Mouse (Mus musculus): ENCODE results near the gene Ltbp1. TPM values are rescaled to one million over a fixed set of nuclear protein-coding genes. Genes with fewer than 3 reads are reported as not detected.
A peak's percentile ranks its signal among the peaks of the same experiment; 100 is the strongest.

Gene Ltbp1
- polyA plus RNA-seq, 1 experiment from 2014 or later: 48.0 TPM

- Histone ChIP-seq H3K27me3 (no peaks in the 10 kb centered on the region), H3K36me3 (no peaks in the 10 kb centered on the region), H3K9ac (no peak overlapping the region), H3K4me2 (replicated peaks) (no peak overlapping the region), H3K4me1 (0 out of 2 replicates have a peak, but pooled peaks cover 3% of the 10 kb centered on the region), H3K9me3 (replicated peaks) (no peaks in the 10 kb centered on the region), H3K27ac (replicated peaks) (0 out of 2 replicates have a peak overlapping the region, but pooled peaks have one; percentile 11), H3K4me3 (replicated peaks) (no peak overlapping the region)
- no peak for ATAC-seq (ENCODE audit: insufficient number of reproducible peaks, low FRiP score, low TSS enrichment, low read depth)
- 55% methylated on average over 1 of the region's 1 CpGs for WGBS
Observed at GRCm38 (mm10) chr17:75304807-75305420, 299.5 kb downstream of the Ltbp1 start.

DNA sequence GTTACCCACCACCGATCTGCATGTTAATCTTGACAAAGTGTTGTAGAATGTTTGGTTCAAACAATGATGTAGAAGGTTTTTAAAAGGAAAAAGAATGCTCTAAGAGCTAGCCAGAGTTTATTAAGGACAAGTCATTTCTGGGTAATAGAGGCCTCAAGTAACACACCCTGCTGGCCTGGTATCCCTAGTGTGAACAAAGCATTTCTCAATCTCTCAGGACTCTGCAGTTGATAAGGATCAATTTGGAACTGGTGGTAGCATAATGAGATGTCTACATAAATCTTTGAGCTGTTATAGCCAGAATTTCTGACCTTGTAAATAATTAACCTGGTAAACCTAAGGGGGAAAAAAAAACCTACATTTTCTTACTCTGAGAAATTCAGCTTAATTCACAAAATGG is 300.3 kb downstream of the Ltbp1 start:
- Histone ChIP-seq H3K4me3 (replicated peaks) (no peak overlapping the region), H3K27ac (replicated peaks) (0 out of 2 replicates have a peak overlapping the region, but pooled peaks have one; percentile 11), H3K27me3 (no peaks in the 10 kb centered on the region), H3K9ac (no peak overlapping the region), H3K4me2 (replicated peaks) (no peak overlapping the region), H3K9me3 (replicated peaks) (no peaks in the 10 kb centered on the region), H3K4me1 (0 out of 2 replicates have a peak, but pooled peaks cover 3% of the 10 kb centered on the region), H3K36me3 (no peaks in the 10 kb centered on the region)
- ATAC-seq (ENCODE audit: insufficient number of reproducible peaks, low FRiP score, low TSS enrichment, low read depth): no peak
- WGBS: 76% methylated on average over 1 of the region's 1 CpGs

- peak overlapping the region; percentile 40; the same call in 1 of the 2 replicates for H3K27ac ChIP-seq (replicated peaks)
- ATAC-seq (ENCODE audit: insufficient number of reproducible peaks, low FRiP score, low TSS enrichment, low read depth): peak; percentile 69
- H3K4me2 ChIP-seq (replicated peaks): no peak overlapping the region
- no peaks in the 10 kb centered on the region for H3K27me3 ChIP-seq
- no peak overlapping the region for H3K4me3 ChIP-seq (replicated peaks)
- WGBS: 48% methylated on average over 18 of the region's 18 CpGs
- 0 out of 2 replicates have a peak, but pooled peaks cover 3% of the 10 kb centered on the region for H3K4me1 ChIP-seq
- no peaks in the 10 kb centered on the region for H3K36me3 ChIP-seq
- H3K9ac ChIP-seq: no peak overlapping the region
- H3K9me3 ChIP-seq (replicated peaks): no peaks in the 10 kb centered on the region
Observed at GRCm38 (mm10) chr17:75307070-75308011, 302.0 kb downstream of the Ltbp1 start.

GRCm38 (mm10) chr17:75317106-75317505 is 311.7 kb downstream of the Ltbp1 start:
- Histone ChIP-seq H3K9me3 (replicated peaks) (no peaks in the 10 kb centered on the region), H3K4me2 (replicated peaks) (no peak overlapping the region), H3K27ac (replicated peaks) (no peak overlapping the region; the same call in 1 of the 2 replicates), H3K9ac (no peak overlapping the region), H3K4me1 (no peaks in the 10 kb centered on the region; the same call in 1 of the 2 replicates), H3K4me3 (replicated peaks) (no peak overlapping the region), H3K27me3 (no peaks in the 10 kb centered on the region), H3K36me3 (peaks cover 5% of the 10 kb centered on the region; the same call in 1 of the 2 replicates)
- 54% methylated on average over 4 of the region's 4 CpGs for WGBS
- ATAC-seq (ENCODE audit: insufficient number of reproducible peaks, low FRiP score, low TSS enrichment, low read depth): no peak

GRCm38 (mm10) chr17:75323229-75323628 is 317.9 kb downstream of the Ltbp1 start:
- peak overlapping the region; percentile 86 for H3K27ac ChIP-seq (replicated peaks)
- H3K4me3 ChIP-seq (replicated peaks): no peak overlapping the region
- H3K36me3 ChIP-seq: no peaks in the 10 kb centered on the region
- 78% methylated on average over 5 of the region's 5 CpGs for WGBS
- H3K4me2 ChIP-seq (replicated peaks): no peak overlapping the region
- no peak overlapping the region for H3K9ac ChIP-seq
- no peaks in the 10 kb centered on the region for H3K9me3 ChIP-seq (replicated peaks)
- no peaks in the 10 kb centered on the region for H3K27me3 ChIP-seq
- H3K4me1 ChIP-seq: peaks cover 10% of the 10 kb centered on the region; the same call in 1 of the 2 replicates
- no peak for ATAC-seq (ENCODE audit: insufficient number of reproducible peaks, low FRiP score, low TSS enrichment, low read depth)

GRCm38 (mm10) chr17:75323766-75324165 is 318.4 kb downstream of the Ltbp1 start:
- no peak for ATAC-seq (ENCODE audit: insufficient number of reproducible peaks, low FRiP score, low TSS enrichment, low read depth)

GRCm38 (mm10) chr17:75328102-75328639 is 322.8 kb downstream of the Ltbp1 start:
- no peak overlapping the region for H3K4me2 ChIP-seq (replicated peaks)
- 0 out of 2 replicates have a peak, but pooled peaks cover 3% of the 10 kb centered on the region for H3K36me3 ChIP-seq
- WGBS: 44% methylated on average over 10 of the region's 10 CpGs
- H3K4me3 ChIP-seq (replicated peaks): no peak overlapping the region
- no peaks in the 10 kb centered on the region for H3K27me3 ChIP-seq
- no peaks in the 10 kb centered on the region for H3K9me3 ChIP-seq (replicated peaks)
- H3K4me1 ChIP-seq: peaks cover 14% of the 10 kb centered on the region; the same call in 1 of the 2 replicates
- H3K27ac ChIP-seq (replicated peaks): peak overlapping the region; percentile 69; the same call in 1 of the 2 replicates
- ATAC-seq (ENCODE audit: insufficient number of reproducible peaks, low FRiP score, low TSS enrichment, low read depth): peak; percentile 44; the same call in 1 of the 2 replicates
- no peak overlapping the region for H3K9ac ChIP-seq

More at GRCm38 (mm10) chr17:75323766-75324165, 318.4 kb downstream of the Ltbp1 start:
- WGBS: 32% methylated on average over 10 of the region's 10 CpGs
- peak overlapping the region; percentile 10; the same call in 1 of the 2 replicates for H3K4me2 ChIP-seq (replicated peaks)
- no peak overlapping the region for H3K9ac ChIP-seq
- no peak overlapping the region for H3K4me3 ChIP-seq (replicated peaks)
- peaks cover 15% of the 10 kb centered on the region; the same call in 1 of the 2 replicates for H3K4me1 ChIP-seq
- H3K27ac ChIP-seq (replicated peaks): peak overlapping the region; percentile 86
- no peaks in the 10 kb centered on the region for H3K9me3 ChIP-seq (replicated peaks)
- no peaks in the 10 kb centered on the region for H3K36me3 ChIP-seq
- no peaks in the 10 kb centered on the region for H3K27me3 ChIP-seq

- ATAC-seq (ENCODE audit: insufficient number of reproducible peaks, low FRiP score, low TSS enrichment, low read depth): no peak
- 82% methylated on average over 6 of the region's 6 CpGs for WGBS
Observed at GRCm38 (mm10) chr17:75330366-75330765, 325.0 kb downstream of the Ltbp1 start.

GRCm38 (mm10) chr17:75331421-75331951 is 326.1 kb downstream of the Ltbp1 start:
- Histone ChIP-seq H3K36me3 (0 out of 2 replicates have a peak, but pooled peaks cover 3% of the 10 kb centered on the region), H3K9ac (no peak overlapping the region), H3K4me1 (peaks cover 9% of the 10 kb centered on the region; the same call in 1 of the 2 replicates), H3K9me3 (replicated peaks) (no peaks in the 10 kb centered on the region), H3K27ac (replicated peaks) (no peak overlapping the region), H3K27me3 (no peaks in the 10 kb centered on the region), H3K4me2 (replicated peaks) (no peak overlapping the region), H3K4me3 (replicated peaks) (no peak overlapping the region)
- WGBS: 74% methylated on average over 6 of the region's 6 CpGs
- ATAC-seq (ENCODE audit: insufficient number of reproducible peaks, low FRiP score, low TSS enrichment, low read depth): no peak

More at GRCm38 (mm10) chr17:75330366-75330765, 325.0 kb downstream of the Ltbp1 start:
- Histone ChIP-seq H3K9me3 (replicated peaks) (no peaks in the 10 kb centered on the region), H3K27ac (replicated peaks) (no peak overlapping the region), H3K4me1 (peaks cover 9% of the 10 kb centered on the region; the same call in 1 of the 2 replicates), H3K4me2 (replicated peaks) (no peak overlapping the region), H3K9ac (no peak overlapping the region), H3K4me3 (replicated peaks) (no peak overlapping the region), H3K27me3 (no peaks in the 10 kb centered on the region), H3K36me3 (0 out of 2 replicates have a peak, but pooled peaks cover 3% of the 10 kb centered on the region)

DNA sequence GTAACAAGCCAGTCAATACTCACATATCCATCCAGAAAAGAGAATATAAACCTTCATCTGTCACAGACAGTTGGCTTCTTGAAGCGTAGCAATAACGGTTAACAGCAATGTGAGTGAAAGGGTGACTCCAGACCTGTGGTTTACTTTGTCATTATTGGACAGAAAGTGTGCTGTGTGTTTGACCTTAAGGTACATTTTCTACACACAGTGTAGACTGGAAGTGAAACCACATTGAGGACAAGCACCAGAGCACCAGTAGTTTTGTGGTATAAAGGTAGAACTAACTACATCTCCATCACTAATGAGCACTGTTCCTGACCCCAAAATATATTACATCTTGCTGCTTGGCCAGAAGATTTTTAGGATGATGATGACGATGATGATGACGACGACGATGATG is 326.9 kb downstream of the Ltbp1 start:
- H3K4me2 ChIP-seq (replicated peaks): no peak overlapping the region
- no peak for ATAC-seq (ENCODE audit: insufficient number of reproducible peaks, low FRiP score, low TSS enrichment, low read depth)
- 94% methylated on average over 6 of the region's 6 CpGs for WGBS

More for the DNA sequence above, 326.9 kb downstream of the Ltbp1 start:
- Histone ChIP-seq H3K27me3 (no peaks in the 10 kb centered on the region), H3K9me3 (replicated peaks) (no peaks in the 10 kb centered on the region), H3K4me1 (peaks cover 9% of the 10 kb centered on the region; the same call in 1 of the 2 replicates), H3K9ac (no peak overlapping the region), H3K36me3 (0 out of 2 replicates have a peak, but pooled peaks cover 4% of the 10 kb centered on the region), H3K4me3 (replicated peaks) (no peak overlapping the region), H3K27ac (replicated peaks) (no peak overlapping the region)

All from embryonic facial prominence, embryonic 15.5 days (tissue).